Mouse (Mus musculus) embryonic fibroblast, embryonic 13.5 days (primary cell): ENCODE results near the gene H2afv. TPM values are rescaled to one million over a fixed set of nuclear protein-coding genes. Genes with fewer than 3 reads are reported as not detected.

ENCODE experiments used
- H3K27ac ChIP-seq: 2 replicates; pipeline ENCODE4 v1.5.1; 2012; ENCODE audit warnings: low read length, control low read depth, inconsistent platforms; ENCODE audit not compliant: insufficient read depth
- H3K4me1 ChIP-seq: 2 replicates; pipeline ENCODE4 v1.6.1; 2011; ENCODE audit warnings: low read length; ENCODE audit not compliant: control insufficient read depth, insufficient read depth
- H3K4me3 ChIP-seq: 2 replicates; pipeline ENCODE4 v1.5.1; 2011; ENCODE audit warnings: mild to moderate bottlenecking, control low read depth, low read length; ENCODE audit not compliant: insufficient read depth
- CTCF ChIP-seq: IDR thresholded peaks from 2 replicates; pipeline ENCODE4 v1.5.1; 2011; ENCODE audit warnings: mild to moderate bottlenecking, control low read depth, low read length, moderate library complexity, borderline replicate concordance; ENCODE audit not compliant: insufficient read depth
- POLR2A ChIP-seq: IDR thresholded peaks from 2 replicates; pipeline ENCODE4 v1.6.1; 2011; ENCODE audit warnings: low read depth, mild to moderate bottlenecking, control low read depth, low read length, moderate library complexity
- polyA plus RNA-seq: library from polyadenylated mRNA; stranded (reverse); fragments of >200 nt; gene quantifications from 2 replicates; pipeline ENCODE4 v1.2.4, GENCODE M21; 2011; ENCODE audit warnings: low read depth; ENCODE audit not compliant: missing spikeins, insufficient read length

Gene H2afv
- polyA plus RNA-seq, 1 experiment, result 74.5 TPM

- Histone ChIP-seq H3K4me3 (no peak overlapping the region), H3K27ac (no peak overlapping the region), H3K4me1 (no peaks in the 10 kb centered on the region)
- no peak for TF ChIP-seq CTCF
- no peak for TF ChIP-seq POLR2A
Measured at GRCm38 (mm10) chr11:6393866-6394265, 50.4 kb downstream of the H2afv start.

- TF ChIP-seq POLR2A (no peak), CTCF (no peak)
- Histone ChIP-seq H3K4me1 (no peaks in the 10 kb centered on the region), H3K27ac (no peak overlapping the region), H3K4me3 (no peak overlapping the region)
Measured at GRCm38 (mm10) chr11:6392857-6393256, 51.4 kb downstream of the H2afv start.

DNA sequence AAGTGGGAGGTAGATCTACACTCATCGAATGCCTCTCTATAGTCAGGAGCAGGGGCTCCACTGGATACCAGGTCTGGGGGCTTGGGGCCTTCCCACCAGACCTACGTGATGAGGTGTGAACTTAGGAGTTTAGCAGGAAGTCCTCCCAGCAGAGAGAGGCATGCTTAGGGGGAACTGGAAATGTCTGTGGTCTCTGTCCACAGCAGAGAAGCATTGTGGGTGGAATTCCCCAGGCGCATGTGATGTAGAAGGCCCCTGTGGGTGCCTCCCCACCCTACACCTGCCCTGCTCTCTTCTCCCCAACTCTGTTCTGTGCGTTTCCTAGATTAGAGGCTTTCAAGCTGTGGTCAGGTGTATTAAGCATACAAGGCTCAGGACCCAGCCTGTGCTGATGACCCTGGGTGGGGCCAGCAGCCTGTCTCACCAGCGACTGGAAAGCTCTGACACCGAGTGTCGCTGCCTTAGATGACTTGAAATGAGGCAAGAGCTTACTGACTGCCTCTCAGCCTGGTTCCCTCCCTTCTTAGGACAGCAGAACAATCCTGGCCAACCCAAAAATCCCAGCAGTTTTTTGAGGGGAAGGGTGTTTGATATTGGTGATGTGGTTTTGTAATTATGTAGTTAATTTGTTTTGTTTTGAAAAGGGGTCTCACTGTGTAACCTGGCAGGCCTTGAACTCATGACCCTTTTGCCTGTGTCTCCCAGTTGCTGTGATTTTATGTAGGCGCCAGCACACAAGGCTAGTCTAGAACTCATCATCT, 52.5 kb downstream of the H2afv start:
- H3K4me1 ChIP-seq, result no peaks in the 10 kb centered on the region
- TF ChIP-seq CTCF (no peak), POLR2A (no peak)
- no peak overlapping the region for H3K27ac ChIP-seq
- no peak overlapping the region for H3K4me3 ChIP-seq

GRCm38 (mm10) chr11:6390376-6391053, 53.7 kb downstream of the H2afv start:
- H3K4me1 ChIP-seq, result no peaks in the 10 kb centered on the region
- no peak overlapping the region for H3K27ac ChIP-seq
- no peak for TF ChIP-seq POLR2A
- TF ChIP-seq CTCF, result no peak
- no peak overlapping the region for H3K4me3 ChIP-seq

DNA sequence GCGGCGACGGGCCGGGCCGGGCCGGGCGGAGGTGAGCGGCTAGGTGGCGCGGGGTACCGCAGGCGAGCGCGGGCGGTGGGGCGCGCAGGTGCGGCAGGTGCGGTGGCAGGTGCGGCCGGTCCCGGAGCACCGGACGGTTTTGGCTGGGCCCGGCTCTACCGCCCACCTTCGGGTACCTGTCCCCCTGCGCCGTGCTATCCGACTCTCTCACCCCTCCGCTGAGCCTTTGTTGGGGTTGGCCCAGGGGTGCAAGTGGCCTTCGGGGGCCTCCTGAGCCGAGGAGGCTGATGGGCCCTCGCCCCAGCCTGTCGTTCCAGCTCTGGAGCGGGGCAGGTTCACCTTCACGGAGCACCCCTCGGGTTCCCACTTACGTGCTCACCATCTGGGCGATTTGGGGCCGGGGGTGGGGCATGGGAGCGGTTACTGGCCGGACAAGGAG, 54.7 kb downstream of the H2afv start:
- Histone ChIP-seq H3K27ac (no peak overlapping the region), H3K4me3 (peak overlapping the region; percentile 81), H3K4me1 (no peaks in the 10 kb centered on the region)
- TF ChIP-seq CTCF, result no peak
- no peak for TF ChIP-seq POLR2A

DNA sequence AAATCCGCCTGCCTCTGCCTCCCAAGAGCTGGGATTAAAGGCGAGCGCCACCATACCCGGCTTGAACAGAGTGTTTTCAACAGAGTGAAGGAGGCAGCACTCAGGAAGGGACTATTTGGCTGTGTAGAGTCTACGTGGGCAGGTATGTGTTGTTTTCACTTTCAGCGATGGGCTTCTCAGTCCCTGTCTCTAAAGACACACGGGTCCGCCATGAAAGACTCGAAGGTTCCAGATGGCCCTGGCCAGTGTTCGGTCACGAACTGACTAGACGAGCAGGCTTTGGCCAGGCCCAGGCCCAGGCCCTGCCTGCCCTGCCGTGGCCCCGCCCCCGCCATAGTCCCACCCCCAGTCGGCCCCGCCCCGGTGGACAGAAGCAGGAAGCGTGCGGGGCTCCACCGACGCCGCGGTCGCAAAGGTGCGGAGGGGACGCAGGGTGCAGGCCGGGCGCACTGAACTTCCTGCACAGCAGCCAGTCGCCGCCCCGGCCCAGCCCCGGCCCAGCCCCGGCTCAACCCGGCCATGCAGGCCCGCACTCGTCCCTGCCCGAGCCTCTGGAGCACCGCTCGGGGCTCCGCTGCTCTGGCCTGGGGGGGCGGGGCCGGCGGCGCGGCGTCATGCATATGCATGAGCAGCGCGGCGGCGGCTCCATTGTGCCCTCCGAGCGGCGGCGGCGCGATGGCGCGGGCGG, 55.4 kb downstream of the H2afv start, which contains the start of gene Zmiz2:
Gene Zmiz2, plus strand, starts transcription at position 349 of the 688 bp plus-strand sequence.
- peak within 1 kb of the TSS; percentile 66 for H3K27ac ChIP-seq
- TF ChIP-seq CTCF (no peak), POLR2A (peak; percentile 96)
- H3K4me3 ChIP-seq, result peak within 1 kb of the TSS; percentile 81
- H3K4me1 ChIP-seq, result no peaks in the 10 kb centered on the region

DNA sequence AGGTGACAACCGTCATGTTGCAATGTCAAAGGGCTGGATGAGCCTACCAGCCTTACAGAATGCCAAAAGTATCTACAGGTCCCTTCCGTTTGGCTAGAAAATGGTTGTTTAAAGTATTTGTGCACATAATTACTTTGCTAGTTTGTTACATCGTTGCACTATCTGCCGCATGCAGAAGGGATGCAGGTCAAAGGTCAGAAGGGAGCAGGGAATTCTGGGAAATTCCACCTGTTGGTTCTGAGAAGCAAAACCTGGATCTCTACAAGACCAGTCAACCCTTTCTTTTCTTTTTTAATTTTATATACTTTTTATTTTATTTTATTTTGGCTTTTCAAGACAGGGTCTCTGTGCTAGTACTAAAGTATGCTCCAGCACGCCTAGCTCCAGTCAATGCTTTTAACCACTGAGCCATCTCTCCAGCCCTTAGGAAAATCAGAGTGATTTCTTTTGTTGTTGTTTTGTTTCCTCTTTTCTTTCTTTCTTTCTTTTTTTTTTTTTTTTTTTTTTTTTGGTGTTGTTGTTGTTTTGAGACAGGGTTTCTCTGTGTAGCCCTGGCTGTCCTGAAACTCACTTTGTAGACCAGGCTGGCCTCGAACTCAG, 56.0 kb downstream of the H2afv start:
- H3K4me1 ChIP-seq, result no peaks in the 10 kb centered on the region
- no peak overlapping the region for H3K4me3 ChIP-seq
- TF ChIP-seq POLR2A (no peak), CTCF (no peak)
- no peak overlapping the region for H3K27ac ChIP-seq

DNA sequence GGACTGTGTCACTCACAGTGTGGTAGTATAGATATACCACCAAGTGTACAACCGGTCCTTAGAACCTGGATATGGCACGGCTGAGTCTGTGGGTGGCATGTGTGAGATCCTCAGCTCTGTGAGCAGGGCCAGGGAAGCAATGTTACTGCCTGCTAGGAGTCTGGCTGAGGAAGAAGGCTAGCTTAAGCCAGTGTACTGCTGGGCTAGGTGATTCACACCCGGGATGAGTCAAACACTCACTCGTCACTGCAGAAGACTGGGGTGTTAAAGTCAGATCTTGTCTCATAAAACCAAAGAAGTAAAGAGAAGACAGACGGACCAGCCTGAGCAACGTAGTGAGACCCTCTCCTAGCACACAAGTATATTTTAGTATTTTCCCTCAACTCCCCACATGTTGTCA, 63.3 kb downstream of the H2afv start:
- H3K4me1 ChIP-seq, result no peaks in the 10 kb centered on the region
- no peak for TF ChIP-seq POLR2A
- TF ChIP-seq CTCF, result no peak
- no peak overlapping the region for H3K27ac ChIP-seq
- H3K4me3 ChIP-seq, result no peak overlapping the region

Other genes with a start within 250 kb of the H2afv start
- gene A730071L15Rik, start 244.4 kb downstream of the H2afv start, polyA plus RNA-seq, result 0.30 TPM in 1 of 2 replicates, not detected in the other
- gene Nudcd3, start 244.0 kb downstream of the H2afv start, polyA plus RNA-seq, result 37.9 and 40.5 TPM in 2 replicates
- not detected in 2 replicates for gene Npc1l1, start 214.3 kb downstream of the H2afv start, polyA plus RNA-seq
- gene Ddx56, start 176.7 kb downstream of the H2afv start, polyA plus RNA-seq, result 38.5 and 39.4 TPM in 2 replicates
- gene Tmed4, start 169.6 kb downstream of the H2afv start, polyA plus RNA-seq, result 60.9 and 63.0 TPM in 2 replicates
- 75.8 and 89.6 TPM in 2 replicates for gene Ogdh, start 152.8 kb downstream of the H2afv start, polyA plus RNA-seq
- gene Zmiz2, start 55.4 kb downstream of the H2afv start, polyA plus RNA-seq, result 18.5 and 22.0 TPM in 2 replicates
- gene Ppia, start 29.0 kb downstream of the H2afv start, polyA plus RNA-seq, result 2,412 and 2,425 TPM in 2 replicates
- gene Purb, start 31.5 kb upstream of the H2afv start, polyA plus RNA-seq, result 38.7 and 43.2 TPM in 2 replicates
- gene Myo1g, start 76.5 kb upstream of the H2afv start, polyA plus RNA-seq, result 0.11 TPM in 1 of 2 replicates, not detected in the other
- gene Ccm2, start 102.4 kb upstream of the H2afv start, polyA plus RNA-seq, result 85.9 and 90.2 TPM in 2 replicates
- gene Nacad, start 161.6 kb upstream of the H2afv start, polyA plus RNA-seq, result 6.7 and 7.0 TPM in 2 replicates
- 41.4 and 42.8 TPM in 2 replicates for gene Tbrg4, start 181.6 kb upstream of the H2afv start, polyA plus RNA-seq
- not detected in 2 replicates for gene Wap, start 194.2 kb upstream of the H2afv start, polyA plus RNA-seq
- gene Ramp3, start 214.1 kb upstream of the H2afv start, polyA plus RNA-seq, result 6.7 and 14.5 TPM in 2 replicates